Mouse (Mus musculus) fibroblast of lung, adult 2 months (primary cell): Measurements from ENCODE around the gene Znrf1.

Experiments
- DNase-seq: peaks from one replicate; pipeline ENCODE4 v3.0.0-alpha.2; 2011; ENCODE audit warnings: low read depth

Znrf1 gene

GRCm38 (mm10) chr8:111533503-111533902 lies 2.4 kb upstream of the Znrf1 start:
- DNase-seq: no peak

GRCm38 (mm10) chr8:111535491-111535890 lies 406 bp upstream of the Znrf1 start:
- DNase-seq: no peak

- DNase-seq: no peak
Observed at GRCm38 (mm10) chr8:111536978-111537764, 1.3 kb downstream of the Znrf1 start.

GRCm38 (mm10) chr8:111537765-111538158 lies 1.9 kb downstream of the Znrf1 start:
- DNase-seq: no peak

GRCm38 (mm10) chr8:111538194-111538593 lies 2.3 kb downstream of the Znrf1 start:
- peak; percentile 56 for DNase-seq

- no peak for DNase-seq
Observed at GRCm38 (mm10) chr8:111539422-111540076, 3.7 kb downstream of the Znrf1 start.

- no peak for DNase-seq
Observed at GRCm38 (mm10) chr8:111543712-111544380, 7.9 kb downstream of the Znrf1 start.

GRCm38 (mm10) chr8:111545406-111546156 lies 9.7 kb downstream of the Znrf1 start:
- DNase-seq: no peak

GRCm38 (mm10) chr8:111547144-111547543 lies 11.2 kb downstream of the Znrf1 start:
- no peak for DNase-seq

GRCm38 (mm10) chr8:111548201-111548600 lies 12.3 kb downstream of the Znrf1 start:
- no peak for DNase-seq

- no peak for DNase-seq
Observed at GRCm38 (mm10) chr8:111550002-111550870, 14.3 kb downstream of the Znrf1 start.

- DNase-seq: no peak
Observed at GRCm38 (mm10) chr8:111551511-111552130, 15.7 kb downstream of the Znrf1 start.

GRCm38 (mm10) chr8:111561824-111562223 lies 25.9 kb downstream of the Znrf1 start:
- no peak for DNase-seq

GRCm38 (mm10) chr8:111562274-111562803 lies 26.4 kb downstream of the Znrf1 start:
- no peak for DNase-seq

- no peak for DNase-seq
Observed at GRCm38 (mm10) chr8:111563075-111563474, 27.2 kb downstream of the Znrf1 start.

GRCm38 (mm10) chr8:111563687-111564086 lies 27.8 kb downstream of the Znrf1 start:
- no peak for DNase-seq

- no peak for DNase-seq
Observed at GRCm38 (mm10) chr8:111564093-111564492, 28.2 kb downstream of the Znrf1 start.

GRCm38 (mm10) chr8:111565784-111566191 lies 29.9 kb downstream of the Znrf1 start:
- no peak for DNase-seq

- no peak for DNase-seq
Observed at GRCm38 (mm10) chr8:111566326-111566725, 30.4 kb downstream of the Znrf1 start.

GRCm38 (mm10) chr8:111567571-111567970 lies 31.7 kb downstream of the Znrf1 start:
- no peak for DNase-seq
